Mouse (Mus musculus) adrenal gland, postnatal 14 days (tissue): ENCODE results near the gene Cdc42bpg. TPM values are rescaled to one million over a fixed set of nuclear protein-coding genes. Genes with fewer than 3 reads are reported as not detected.
"Not testable (repeated sequence)": the region's sequence is repeated elsewhere in the genome, so short reads cannot be mapped to it uniquely, and the experiment has no call there.

Experiments
- DNase-seq: peaks from one replicate; pipeline ENCODE4 v3.0.0; 2021; ENCODE audit warnings: mixed read lengths
- total RNA-seq: library from RNA; stranded (reverse); gene quantifications from 2 replicates; pipeline ENCODE4 v1.2.3, GENCODE M21; 2021

Cdc42bpg gene
- total RNA-seq, 1 experiment from 2014 or later: 9.9 TPM

DNA sequence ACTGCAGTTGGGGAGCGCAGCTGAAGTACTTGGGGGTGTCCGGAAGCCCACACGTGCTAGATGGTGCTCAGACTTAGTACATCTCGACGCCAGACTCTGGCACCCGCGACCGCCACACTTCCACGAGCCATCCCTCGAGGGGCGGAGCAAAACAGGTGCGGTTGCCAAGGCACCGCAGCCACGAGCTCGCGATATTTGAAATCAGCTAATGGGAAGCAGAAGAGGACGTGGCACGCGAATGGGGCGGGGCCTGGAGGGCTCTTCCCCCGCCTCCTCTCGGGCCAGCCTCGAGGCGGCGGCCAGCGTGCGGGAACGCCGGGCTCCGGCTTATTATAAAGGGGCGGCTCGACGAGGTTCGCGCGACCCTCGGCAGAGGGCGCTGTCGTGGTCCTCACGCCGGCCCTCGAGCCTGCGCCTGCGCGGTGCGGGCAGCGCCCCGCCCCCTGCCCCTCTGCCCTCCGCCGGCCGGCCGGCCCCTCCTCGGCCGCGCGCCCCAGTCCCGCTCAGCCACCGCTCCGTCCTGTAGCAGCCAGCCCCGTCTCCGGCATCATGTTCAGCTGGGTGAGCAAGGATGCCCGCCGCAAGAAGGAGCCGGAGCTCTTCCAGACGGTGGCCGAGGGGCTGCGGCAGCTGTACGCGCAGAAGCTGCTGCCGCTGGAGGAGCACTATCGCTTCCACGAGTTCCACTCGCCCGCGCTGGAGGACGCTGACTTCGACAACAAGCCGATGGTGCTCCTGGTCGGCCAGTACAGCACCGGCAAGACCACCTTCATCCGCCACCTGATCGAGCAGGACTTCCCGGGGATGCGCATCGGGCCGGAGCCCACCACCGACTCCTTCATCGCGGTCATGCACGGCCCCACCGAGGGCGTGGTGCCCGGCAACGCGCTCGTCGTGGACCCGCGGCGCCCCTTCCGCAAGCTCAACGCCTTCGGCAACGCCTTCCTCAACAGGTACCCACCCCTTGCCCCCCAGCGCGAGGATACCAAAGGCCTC is 29.5 kb upstream of the Cdc42bpg start, which contains the start of gene Ehd1:
Ehd1 (plus strand) TSS at position 300 of the 996 bp plus-strand sequence.
- DNase-seq: peak; percentile 98

DNA sequence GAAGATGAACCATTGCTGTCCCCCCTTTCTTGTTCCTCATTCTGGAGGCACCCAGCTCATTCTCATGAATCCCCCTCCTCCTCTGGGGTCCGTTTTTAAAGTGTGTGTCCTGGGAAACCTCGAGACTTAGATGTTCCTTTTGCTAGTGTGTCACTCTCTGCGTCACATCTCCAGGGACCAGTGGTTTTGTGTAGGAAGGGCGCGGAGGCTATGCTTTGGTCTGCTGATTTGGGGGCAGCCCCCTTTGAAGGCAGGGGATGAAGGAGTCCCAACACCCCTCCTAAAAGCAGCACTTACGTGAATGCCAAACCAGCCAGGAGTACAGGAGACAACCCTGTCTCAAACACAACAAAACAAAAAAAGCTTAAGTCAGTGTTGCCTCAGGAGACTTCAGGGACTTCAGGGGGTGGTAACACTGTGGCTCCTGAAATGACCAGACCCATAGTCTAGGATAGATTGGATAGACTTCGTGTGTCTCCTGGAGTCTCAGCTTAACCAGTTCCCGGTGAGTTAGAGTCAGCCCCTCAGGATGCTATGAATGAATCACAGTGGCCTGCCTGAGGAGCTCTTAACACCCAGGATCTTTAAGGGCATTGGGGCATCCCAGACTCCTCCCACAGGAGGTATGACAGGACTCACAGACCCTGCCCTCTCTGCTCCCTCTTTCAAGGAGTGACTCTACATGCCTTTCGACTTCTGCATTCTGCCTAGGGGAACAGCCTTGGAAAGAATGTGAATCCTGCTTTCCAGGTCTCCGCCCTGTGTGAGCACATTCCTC is 28.4 kb upstream of the Cdc42bpg start:
- peak; percentile 82 for DNase-seq

DNA sequence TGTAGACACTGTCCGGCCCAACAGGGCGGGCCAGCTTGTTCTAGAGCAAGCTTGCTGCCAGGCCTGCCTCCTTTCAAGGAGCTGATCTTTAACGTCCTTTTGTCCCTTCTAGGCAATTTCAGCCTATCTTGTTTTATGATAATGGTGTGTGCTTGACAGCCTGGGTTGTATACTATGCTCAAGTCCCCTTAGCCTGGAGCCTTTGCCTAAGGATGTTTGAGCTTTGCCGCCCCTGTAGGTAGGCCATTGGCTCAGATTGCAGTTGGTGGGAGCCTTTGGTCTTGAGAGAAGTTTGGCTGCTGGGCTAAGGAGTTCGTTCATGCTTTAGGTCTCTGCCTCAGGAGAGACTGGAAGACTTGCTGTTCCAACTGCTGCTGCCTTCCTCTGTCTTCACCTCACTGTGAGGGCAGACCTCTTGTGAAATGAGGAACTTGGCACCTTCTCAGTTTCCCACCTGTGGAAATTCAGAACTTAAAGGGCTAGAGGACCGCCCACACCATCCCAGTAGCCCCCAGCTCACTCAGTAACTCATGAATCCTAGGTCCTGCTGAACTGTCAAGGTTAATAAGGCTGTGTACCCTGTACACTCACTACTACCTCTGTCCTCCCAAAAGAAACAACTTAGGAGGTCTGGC is 27.7 kb upstream of the Cdc42bpg start:
- no peak for DNase-seq

- DNase-seq: no peak
Measured at GRCm38 (mm10) chr19:6279481-6280144, 26.6 kb upstream of the Cdc42bpg start.

GRCm38 (mm10) chr19:6280554-6280953 is 25.7 kb upstream of the Cdc42bpg start:
- DNase-seq: no peak

DNA sequence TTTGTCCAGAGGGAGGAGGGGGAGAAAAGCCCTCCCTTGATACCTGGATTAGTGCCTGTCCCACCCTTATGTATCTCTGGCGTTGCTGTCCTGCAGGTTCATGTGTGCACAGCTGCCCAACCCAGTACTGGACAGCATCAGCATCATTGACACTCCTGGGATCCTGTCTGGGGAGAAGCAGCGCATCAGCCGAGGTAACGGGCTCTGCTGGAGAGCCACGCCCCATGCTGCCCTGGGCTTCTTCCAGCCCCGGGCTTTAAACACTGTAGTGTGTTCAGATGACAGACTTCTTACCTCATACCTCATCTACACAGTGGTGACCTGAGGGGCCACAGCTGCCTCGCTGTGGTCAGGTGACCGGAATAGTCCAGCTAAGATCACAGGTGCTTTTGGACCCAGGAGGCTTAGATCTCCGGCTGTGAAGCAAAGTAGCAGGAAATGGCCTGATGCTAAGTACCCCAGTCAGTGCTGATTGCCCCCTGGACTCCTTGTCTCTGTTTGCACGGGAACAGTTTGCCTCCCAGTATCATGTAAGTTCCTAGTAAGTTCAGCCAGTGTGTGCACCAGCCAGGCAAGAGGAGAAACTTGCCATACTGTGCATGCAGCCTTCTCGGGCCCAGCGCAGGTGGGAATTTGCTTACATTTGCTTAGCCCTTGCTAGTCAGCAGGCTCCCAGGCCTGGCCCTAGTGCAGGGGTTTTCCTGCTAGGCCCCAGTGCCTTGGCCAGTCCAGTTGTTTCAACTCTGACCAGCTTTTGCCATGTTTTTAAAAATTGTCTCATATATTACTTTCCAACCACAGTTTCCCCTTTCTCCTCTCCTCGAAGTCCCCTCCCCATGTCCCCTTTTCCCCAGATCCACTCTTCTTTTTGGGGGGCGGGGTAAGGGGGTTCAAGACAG is 24.9 kb upstream of the Cdc42bpg start:
- no peak for DNase-seq

- DNase-seq: no peak
Measured at GRCm38 (mm10) chr19:6283001-6283400, 23.3 kb upstream of the Cdc42bpg start.

DNA sequence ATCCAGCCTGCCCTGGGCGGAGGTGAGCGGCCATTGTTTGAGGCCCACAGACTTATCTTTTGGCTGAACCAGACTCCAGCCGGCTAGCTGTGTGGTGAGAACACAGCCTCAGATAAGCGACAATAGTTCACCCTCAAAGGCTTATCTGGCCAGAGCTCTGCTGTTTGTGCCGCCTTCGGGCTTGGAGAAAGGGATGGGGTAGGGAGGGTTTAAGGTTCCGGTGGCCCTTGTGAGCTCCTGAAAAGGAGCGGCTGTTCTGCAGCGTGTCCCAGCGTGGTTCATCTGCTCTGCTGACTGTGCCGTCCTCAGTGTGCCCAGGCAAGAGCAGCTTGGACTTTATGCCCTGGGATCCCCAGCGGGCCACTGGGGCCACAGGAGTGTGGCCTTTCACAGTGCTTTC is 21.8 kb upstream of the Cdc42bpg start:
- no peak for DNase-seq

DNA sequence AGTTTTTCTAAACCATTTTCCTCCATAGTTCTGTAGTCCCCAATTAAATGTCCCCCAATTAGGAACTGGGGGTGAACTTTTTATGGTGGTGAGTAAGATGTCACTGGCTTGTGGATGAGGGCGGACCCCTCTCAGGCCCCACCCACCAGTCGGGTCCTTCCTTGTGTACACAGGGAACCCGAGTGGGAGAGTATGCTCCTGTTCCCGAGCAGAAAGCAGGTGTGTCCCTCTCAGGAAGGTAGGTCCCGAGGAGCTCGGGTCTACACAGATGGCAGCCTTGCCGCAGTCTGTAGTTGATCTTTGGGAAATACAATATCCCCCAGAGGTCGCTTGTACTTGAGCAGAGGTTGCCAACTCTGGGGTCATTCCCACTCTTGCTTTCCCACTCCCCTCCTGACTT is 21.0 kb upstream of the Cdc42bpg start:
- DNase-seq: no peak

GRCm38 (mm10) chr19:6285632-6286433 is 20.4 kb upstream of the Cdc42bpg start:
- no peak for DNase-seq

DNA sequence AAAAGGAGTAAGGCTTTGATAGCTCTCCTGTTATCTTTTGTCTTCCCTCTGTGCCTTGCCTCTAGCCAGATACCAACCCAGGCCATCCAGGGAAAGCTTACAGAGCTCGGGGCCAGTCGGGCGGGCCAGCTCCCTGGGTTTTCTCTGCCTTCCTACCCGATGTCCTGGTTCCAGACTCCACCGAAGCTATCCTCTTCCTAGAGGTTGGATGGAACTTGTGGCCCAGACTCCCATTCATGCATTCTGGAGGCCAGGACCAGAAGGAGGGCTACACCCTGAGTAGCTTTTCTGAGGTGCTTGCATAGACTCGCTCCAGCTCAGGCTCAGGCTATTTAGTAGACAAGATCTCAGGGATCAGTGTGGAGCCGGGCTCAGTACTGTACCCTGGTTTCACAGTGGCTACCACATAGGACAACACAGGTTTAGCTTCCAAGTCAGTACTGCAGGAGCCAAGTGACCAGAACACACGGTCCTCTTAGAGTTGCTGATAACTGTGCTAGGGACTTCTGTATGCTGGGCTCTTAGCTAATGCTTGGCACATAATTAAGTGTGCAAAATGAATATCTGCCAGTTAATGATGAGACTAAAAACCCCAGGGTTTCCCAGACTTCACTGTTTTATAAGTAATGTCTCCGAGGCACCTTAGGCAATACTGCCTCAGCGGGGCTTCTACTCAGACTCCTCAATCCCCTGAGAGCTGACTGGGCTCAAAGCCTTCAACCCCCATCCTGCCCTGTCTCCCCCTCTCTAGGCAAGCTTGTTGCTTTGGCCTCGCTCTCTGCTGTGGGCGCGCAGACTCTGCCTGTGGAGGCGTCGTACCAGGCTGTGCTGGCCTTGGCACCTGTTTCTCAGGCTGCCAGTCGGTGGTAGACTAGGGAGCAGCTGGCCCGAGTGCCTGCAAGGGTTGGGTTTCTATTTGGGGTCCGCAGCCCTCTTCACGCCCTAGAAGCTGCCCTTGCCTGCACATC is 19.5 kb upstream of the Cdc42bpg start:
- no peak for DNase-seq

- no peak for DNase-seq
Measured at GRCm38 (mm10) chr19:6288236-6288894, 17.9 kb upstream of the Cdc42bpg start.

GRCm38 (mm10) chr19:6289696-6290238 is 16.5 kb upstream of the Cdc42bpg start:
- no peak for DNase-seq

GRCm38 (mm10) chr19:6290720-6291116 is 15.5 kb upstream of the Cdc42bpg start:
- DNase-seq: not testable (repeated sequence)

DNA sequence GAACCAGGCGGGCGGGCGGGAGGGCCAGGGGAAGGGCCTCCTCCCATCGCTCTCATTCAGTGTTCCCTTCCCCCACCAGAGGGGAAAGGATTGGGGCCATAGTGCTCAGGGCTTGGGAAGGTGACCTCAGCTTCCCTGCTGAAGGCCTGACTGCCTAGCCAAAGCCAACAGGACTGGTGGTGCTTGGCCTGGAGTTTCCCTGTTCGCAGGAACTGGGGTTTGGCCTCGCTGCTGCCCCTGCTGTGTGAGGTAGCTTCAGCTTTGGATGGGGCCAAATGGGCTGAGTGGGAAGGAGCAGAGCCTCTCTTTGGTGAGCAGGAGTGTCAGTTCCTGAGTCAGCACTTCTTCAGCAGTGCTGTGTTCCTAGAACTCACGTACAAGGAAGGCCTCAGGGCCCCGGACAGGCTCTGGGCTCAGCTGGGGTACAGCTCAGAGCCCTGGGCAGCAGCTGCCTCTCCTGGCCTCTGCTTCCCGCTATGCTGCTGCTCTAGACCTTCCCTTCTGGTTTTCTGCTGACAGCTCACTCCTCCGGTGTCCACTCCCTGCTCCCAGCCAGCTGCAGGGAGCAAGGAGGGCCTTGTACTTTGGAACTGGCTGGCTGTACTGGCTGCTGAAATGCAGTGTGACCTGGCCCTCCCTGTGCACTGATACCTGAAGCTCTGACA is 15.0 kb upstream of the Cdc42bpg start:
- DNase-seq: no peak

DNA sequence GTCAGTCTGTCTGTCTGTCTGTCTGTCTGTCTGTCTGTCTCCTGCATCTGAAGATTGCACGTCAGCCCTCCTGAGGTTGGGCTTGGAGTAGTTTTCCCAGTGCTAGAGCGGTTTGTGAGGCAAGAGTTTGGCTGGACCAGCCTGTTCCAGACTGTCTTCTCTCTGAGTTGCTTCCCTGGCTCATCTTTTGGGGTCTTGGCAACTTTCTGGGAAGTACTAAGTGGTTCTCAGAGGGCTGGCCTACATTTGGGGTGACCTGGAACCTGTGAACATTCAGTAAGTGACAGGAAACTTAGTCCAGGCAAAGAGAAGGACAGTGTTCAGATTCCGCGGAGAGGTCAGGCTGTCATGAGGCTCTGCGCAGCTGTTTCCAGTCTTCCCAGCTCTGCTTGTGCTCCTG is 14.0 kb upstream of the Cdc42bpg start:
- DNase-seq: no peak

- DNase-seq: no peak
Measured at GRCm38 (mm10) chr19:6294301-6294700, 12.0 kb upstream of the Cdc42bpg start.
